ENCODE assay signal across 19 mouse cellular contexts in the genomic region with DNA sequence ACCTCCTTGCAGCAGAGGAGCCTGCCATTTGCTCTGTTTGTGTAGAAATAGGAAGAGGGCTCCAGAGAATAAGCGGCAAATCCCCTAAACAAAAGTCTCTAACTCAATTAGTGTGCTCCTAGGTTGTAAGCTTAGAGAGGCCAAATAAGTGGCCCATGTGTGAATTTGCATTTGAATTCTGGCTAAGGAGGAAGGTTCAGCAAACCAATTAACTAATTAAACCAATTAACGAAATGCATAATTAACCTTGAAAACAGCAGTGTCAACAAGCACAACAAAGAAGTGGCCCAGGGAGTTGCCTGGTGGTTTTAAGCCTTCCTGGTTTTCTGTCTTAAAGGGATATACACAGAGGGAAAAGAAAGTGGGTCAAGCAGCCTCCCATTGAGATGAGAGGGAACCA.
DNase-seq lines count a peak whose midpoint lies in the region; ATAC-seq and TF ChIP-seq lines count a peak whose summit lies in the region.
"Had no signal": no experiment of that assay in that cellular context is flagged by ENCODE, and none has a peak within 500 bp of the region (broad histone marks: within the 10 kb centered on the region; RNA-seq: fewer than 3 reads in every experiment).

No protein-coding gene starts in this region.

- TF ChIP-seq CTCF in forebrain, postnatal 0 days (IDR thresholded peaks at IDR 0.05; ENCODE audit: low read depth) = no peak
- no peak for TF ChIP-seq CTCF in midbrain, postnatal 0 days (IDR thresholded peaks at IDR 0.05)

- intact Hi-C loops in gastrocnemius, postnatal 36 days (cut with DNase I) = no loop called here

- no peak overlapping the region for H3K27ac ChIP-seq in hindbrain, embryonic 15.5 days (replicated peaks)
- no peak overlapping the region for H3K27ac ChIP-seq in hindbrain, embryonic 11.5 days (ENCODE audit: low read depth, low read length)
- no peak overlapping the region for H3K27ac ChIP-seq in forebrain, postnatal 0 days (ENCODE audit: low read depth, low read length)
- H3K27ac ChIP-seq in midbrain, postnatal 0 days (ENCODE audit: low read depth, low read length) = no peak overlapping the region
- H3K27ac ChIP-seq: macrophage had no signal

- no peaks in the 10 kb centered on the region for H3K27me3 ChIP-seq in hindbrain, embryonic 15.5 days
- H3K27me3 ChIP-seq in hindbrain, embryonic 11.5 days (ENCODE audit: control insufficient read depth, insufficient read depth, low read length) = no peaks in the 10 kb centered on the region
- peaks cover 38% of the 10 kb centered on the region for H3K27me3 ChIP-seq in forebrain, postnatal 0 days (ENCODE audit: insufficient read depth, low read length)
- H3K27me3 ChIP-seq in midbrain, postnatal 0 days (ENCODE audit: insufficient read depth, low read length) = no peaks in the 10 kb centered on the region
- H3K27me3 ChIP-seq: Patski had no signal

- WGBS in hindbrain, embryonic 15.5 days = 13% methylated on average over 2 of the region's 2 CpGs
- WGBS in hindbrain, embryonic 11.5 days = 31% methylated on average over 2 of the region's 2 CpGs
- WGBS in forebrain, postnatal 0 days = 6% methylated on average over 2 of the region's 2 CpGs
- 15% methylated on average over 2 of the region's 2 CpGs for WGBS in midbrain, postnatal 0 days

- no peak for DNase-seq in hindbrain, embryonic 11.5 days (ENCODE audit: low spot score)
- peak; percentile 22 for DNase-seq in brain, embryonic 18.5 days (ENCODE audit: low read depth, low spot score)
- peak; percentile 10 for DNase-seq in forebrain, postnatal 0 days
- DNase-seq in midbrain, postnatal 0 days (ENCODE audit: low spot score) = peak; percentile 22
- no peak for DNase-seq in gastrocnemius, postnatal 36 days
- DNase-seq in layer of hippocampus, adult 9-10 months (ENCODE audit: low spot score) = no peak
- no peak for DNase-seq in gastrocnemius, adult 8-10 months (ENCODE audit: low spot score in 2 of 2)
- DNase-seq: adrenal gland, postnatal 36 days; B cell, adult 2 months; cerebellum, postnatal 10 days; gastrocnemius, postnatal 10 days; kidney, adult 9 months; left cerebral cortex, postnatal 4 days; right cerebral cortex, postnatal 25 days had no signal

- H3K4me1 ChIP-seq in hindbrain, embryonic 15.5 days (replicated peaks) = no peaks in the 10 kb centered on the region
- H3K4me1 ChIP-seq in hindbrain, embryonic 11.5 days (replicated peaks; ENCODE audit: control insufficient read depth, insufficient read depth, low read length) = no peaks in the 10 kb centered on the region
- no peaks in the 10 kb centered on the region for H3K4me1 ChIP-seq in forebrain, postnatal 0 days (ENCODE audit: insufficient read depth)
- H3K4me1 ChIP-seq in midbrain, postnatal 0 days (ENCODE audit: insufficient read depth, low read length) = no peaks in the 10 kb centered on the region

- H3K4me3 ChIP-seq in hindbrain, embryonic 15.5 days = no peak overlapping the region
- H3K4me3 ChIP-seq in hindbrain, embryonic 11.5 days (ENCODE audit: low read depth, low read length) = no peak overlapping the region
- no peak overlapping the region for H3K4me3 ChIP-seq in forebrain, postnatal 0 days (ENCODE audit: low read depth, low read length)
- no peak overlapping the region for H3K4me3 ChIP-seq in midbrain, postnatal 0 days (ENCODE audit: low read depth, low read length)

- H3K36me3 ChIP-seq in hindbrain, embryonic 15.5 days = no peaks in the 10 kb centered on the region
- H3K36me3 ChIP-seq in hindbrain, embryonic 11.5 days (ENCODE audit: control insufficient read depth, insufficient read depth, low read length) = no peaks in the 10 kb centered on the region
- no peaks in the 10 kb centered on the region for H3K36me3 ChIP-seq in forebrain, postnatal 0 days (ENCODE audit: insufficient read depth)
- H3K36me3 ChIP-seq in midbrain, postnatal 0 days (ENCODE audit: insufficient read depth, low read length) = no peaks in the 10 kb centered on the region

- no peaks in the 10 kb centered on the region for H3K9me3 ChIP-seq in hindbrain, embryonic 15.5 days
- no peaks in the 10 kb centered on the region for H3K9me3 ChIP-seq in hindbrain, embryonic 11.5 days (ENCODE audit: control insufficient read depth, low read length)
- no peaks in the 10 kb centered on the region for H3K9me3 ChIP-seq in forebrain, postnatal 0 days (ENCODE audit: low read length)
- no peaks in the 10 kb centered on the region for H3K9me3 ChIP-seq in midbrain, postnatal 0 days (ENCODE audit: low read length)

- 0 out of 2 replicates have a peak, but pooled peaks have one; percentile 27 for ATAC-seq in hindbrain, embryonic 15.5 days (ENCODE audit: low FRiP score, low read depth)
- ATAC-seq in hindbrain, embryonic 11.5 days (ENCODE audit: low FRiP score) = no peak
- peak; percentile 27; the same call in 1 of the 2 replicates for ATAC-seq in forebrain, postnatal 0 days
- no peak for ATAC-seq in midbrain, postnatal 0 days (ENCODE audit: low FRiP score)
- ATAC-seq: activated CD4-positive, CD25-positive, alpha-beta regulatory T cell, adult 4 months; inflammation-experienced regulatory T-cells, adult 6 months; Patski had no signal

- H3K4me2 ChIP-seq in hindbrain, embryonic 15.5 days = no peak overlapping the region
- no peak overlapping the region for H3K4me2 ChIP-seq in hindbrain, embryonic 11.5 days (replicated peaks; ENCODE audit: low read depth, low read length)
- no peak overlapping the region for H3K4me2 ChIP-seq in forebrain, postnatal 0 days (ENCODE audit: low read depth)
- H3K4me2 ChIP-seq in midbrain, postnatal 0 days (ENCODE audit: low read depth, low read length, poor library complexity, severe bottlenecking) = no peak overlapping the region

- no peak overlapping the region for H3K9ac ChIP-seq in hindbrain, embryonic 15.5 days
- H3K9ac ChIP-seq in hindbrain, embryonic 11.5 days (ENCODE audit: low read depth, low read length) = no peak overlapping the region
- no peak overlapping the region for H3K9ac ChIP-seq in forebrain, postnatal 0 days
- H3K9ac ChIP-seq in midbrain, postnatal 0 days (replicated peaks; ENCODE audit: low read length, poor library complexity, severe bottlenecking) = no peak overlapping the region

Comparison
In these comparisons a context has a peak if more than half of its experiments do, and no peak if none do; other contexts are left out.
1. ATAC-seq: peak in hindbrain, embryonic 15.5 days (single experiment) and forebrain, postnatal 0 days (single experiment); none in hindbrain, embryonic 11.5 days (single experiment) and midbrain, postnatal 0 days (single experiment).
2. DNase-seq: peak in brain, embryonic 18.5 days (single experiment), forebrain, postnatal 0 days (single experiment) and midbrain, postnatal 0 days (single experiment); none in hindbrain, embryonic 11.5 days (single experiment), gastrocnemius, postnatal 36 days (0 of 2), layer of hippocampus, adult 9-10 months (single experiment) and gastrocnemius, adult 8-10 months (0 of 2).